Mouse (Mus musculus) heart, embryonic 16.5 days (tissue): ENCODE measurements around the gene Cuedc1. TPM values are rescaled to one million over a fixed set of nuclear protein-coding genes. Genes with fewer than 3 reads are reported as not detected.

Source experiments
- ATAC-seq: fragments of 200-750 bp; cut with Nextera tagmentation; replicated peaks from 2 replicates; pipeline ENCODE4 v1.8.0; 2017; ENCODE audit warnings: moderate number of reproducible peaks; ENCODE audit not compliant: insufficient read depth, low FRiP score; ENCODE audit errors: extremely low read depth
- H3K27ac ChIP-seq: fragments of 300-500 bp; sonication (generic); 2 replicates; pipeline ENCODE4 v1.5.1; 2014; ENCODE audit warnings: mild to moderate bottlenecking, low read length, control low read depth, moderate library complexity
- H3K27me3 ChIP-seq: fragments of 300-500 bp; sonication (generic); 2 replicates; pipeline ENCODE4 v1.6.1; 2014; ENCODE audit warnings: low read length, mixed read lengths; ENCODE audit not compliant: control insufficient read depth, insufficient read depth
- H3K36me3 ChIP-seq: fragments of 300-500 bp; sonication (generic); 2 replicates; pipeline ENCODE4 v1.6.1; 2014; ENCODE audit not compliant: control insufficient read depth, insufficient read depth
- H3K4me1 ChIP-seq: fragments of 300-500 bp; sonication (generic); 2 replicates; pipeline ENCODE4 v1.6.1; 2014; ENCODE audit warnings: low read length, mixed read lengths; ENCODE audit not compliant: control insufficient read depth, insufficient read depth
- H3K4me2 ChIP-seq: fragments of 300-500 bp; sonication (generic); 2 replicates; pipeline ENCODE4 v1.6.1; 2014; ENCODE audit warnings: low read depth, mild to moderate bottlenecking, control low read depth, low read length
- H3K4me3 ChIP-seq: fragments of 300-500 bp; sonication (generic); 2 replicates; pipeline ENCODE4 v1.5.1; 2014; ENCODE audit warnings: mild to moderate bottlenecking, control low read depth, low read length
- H3K9ac ChIP-seq: fragments of 300-500 bp; sonication (generic); 2 replicates; pipeline ENCODE4 v1.6.1; 2014; ENCODE audit warnings: low read length, control low read depth
- H3K9me3 ChIP-seq: fragments of 300-500 bp; sonication (generic); replicated peaks from 2 replicates; pipeline ENCODE4 v1.6.1; 2016; ENCODE audit warnings: low read length; ENCODE audit not compliant: control insufficient read depth
- WGBS: fragments of 180-500 bp; shearing (Covaris S2); extraction: QIAGEN DNeasy Blood & Tissue Kit; methylation state at CpG from one replicate; pipeline ENCODE4 v1.1.7; 2014; 5-methylcytosine and 5-hydroxymethylcytosine counted together
- polyA plus RNA-seq: library from polyadenylated mRNA; unstranded; fragments of >200 nt; fragmentation: Nextera tagmentation; extraction: Ambion mirVana; gene quantifications from 2 replicates; pipeline ENCODE4 v1.2.1, GENCODE M21; 2015

Gene Cuedc1
- polyA plus RNA-seq, 1 experiment from 2014 or later, result 15.2 TPM

- Histone ChIP-seq H3K9ac (peak overlapping the region; percentile 68), H3K36me3 (peaks cover 6% of the 10 kb centered on the region; the same call in 1 of the 2 replicates), H3K4me1 (peaks cover 25% of the 10 kb centered on the region), H3K27me3 (no peaks in the 10 kb centered on the region), H3K4me3 (no peak overlapping the region; the same call in 1 of the 2 replicates), H3K9me3 (no peaks in the 10 kb centered on the region), H3K4me2 (peak overlapping the region; percentile 46), H3K27ac (peak overlapping the region; percentile 97)
- ATAC-seq, result peak; percentile 33
- 8% methylated on average over 6 of the region's 6 CpGs for WGBS
These were observed 82.7 kb downstream of the Cuedc1 start for GRCm38 (mm10) chr11:88180467-88180958.

- Histone ChIP-seq H3K4me2 (peak overlapping the region; percentile 46), H3K27ac (peak overlapping the region; percentile 97), H3K27me3 (no peaks in the 10 kb centered on the region), H3K36me3 (peaks cover 6% of the 10 kb centered on the region; the same call in 1 of the 2 replicates), H3K4me1 (peaks cover 25% of the 10 kb centered on the region), H3K4me3 (no peak overlapping the region; the same call in 1 of the 2 replicates), H3K9ac (peak overlapping the region; percentile 68), H3K9me3 (no peaks in the 10 kb centered on the region)
- WGBS, result 5% methylated on average over 16 of the region's 16 CpGs
- ATAC-seq, result peak; percentile 89
These were observed 83.2 kb downstream of the Cuedc1 start for GRCm38 (mm10) chr11:88180959-88181619.

- Histone ChIP-seq H3K36me3 (peaks cover 6% of the 10 kb centered on the region; the same call in 1 of the 2 replicates), H3K9me3 (no peaks in the 10 kb centered on the region), H3K9ac (no peak overlapping the region), H3K4me3 (no peak overlapping the region), H3K4me1 (peaks cover 38% of the 10 kb centered on the region), H3K27ac (no peak overlapping the region), H3K27me3 (no peaks in the 10 kb centered on the region), H3K4me2 (no peak overlapping the region)
- 77% methylated on average over 17 of the region's 17 CpGs for WGBS
- no peak for ATAC-seq
These were observed 86.8 kb downstream of the Cuedc1 start for GRCm38 (mm10) chr11:88184632-88185180.

- Histone ChIP-seq H3K9ac (no peak overlapping the region; the same call in 1 of the 2 replicates), H3K27ac (peak overlapping the region; percentile 82; the same call in 1 of the 2 replicates)
These were observed 88.5 kb downstream of the Cuedc1 start for GRCm38 (mm10) chr11:88186078-88186946.

GRCm38 (mm10) chr11:88186947-88187243 is 89.0 kb downstream of the Cuedc1 start:
- no peaks in the 10 kb centered on the region for H3K9me3 ChIP-seq
- peak overlapping the region; percentile 61; the same call in 1 of the 2 replicates for H3K4me2 ChIP-seq
- H3K27ac ChIP-seq, result peak overlapping the region; percentile 82
- H3K9ac ChIP-seq, result peak overlapping the region; percentile 70
- H3K36me3 ChIP-seq, result peaks cover 6% of the 10 kb centered on the region; the same call in 1 of the 2 replicates
- WGBS, result 51% methylated on average over 2 of the region's 2 CpGs
- peaks cover 18% of the 10 kb centered on the region for H3K4me1 ChIP-seq
- H3K4me3 ChIP-seq, result no peak overlapping the region
- ATAC-seq, result no peak
- H3K27me3 ChIP-seq, result peaks cover 4% of the 10 kb centered on the region; the same call in 1 of the 2 replicates

More at GRCm38 (mm10) chr11:88186078-88186946, 88.5 kb downstream of the Cuedc1 start:
- peaks cover 24% of the 10 kb centered on the region for H3K4me1 ChIP-seq
- H3K27me3 ChIP-seq, result peaks cover 4% of the 10 kb centered on the region; the same call in 1 of the 2 replicates
- WGBS, result 87% methylated on average over 14 of the region's 14 CpGs
- H3K4me3 ChIP-seq, result no peak overlapping the region
- no peak for ATAC-seq
- H3K36me3 ChIP-seq, result peaks cover 6% of the 10 kb centered on the region; the same call in 1 of the 2 replicates
- no peaks in the 10 kb centered on the region for H3K9me3 ChIP-seq
- no peak overlapping the region for H3K4me2 ChIP-seq

- peaks cover 6% of the 10 kb centered on the region; the same call in 1 of the 2 replicates for H3K36me3 ChIP-seq
- ATAC-seq, result peak; percentile 90
- H3K4me3 ChIP-seq, result peak overlapping the region; percentile 33
- H3K27me3 ChIP-seq, result peaks cover 8% of the 10 kb centered on the region; the same call in 1 of the 2 replicates
- peaks cover 16% of the 10 kb centered on the region for H3K4me1 ChIP-seq
- no peaks in the 10 kb centered on the region for H3K9me3 ChIP-seq
- peak overlapping the region; percentile 82 for H3K27ac ChIP-seq
- H3K4me2 ChIP-seq, result peak overlapping the region; percentile 61
- peak overlapping the region; percentile 70 for H3K9ac ChIP-seq
- 9% methylated on average over 25 of the region's 25 CpGs for WGBS
These were observed 89.7 kb downstream of the Cuedc1 start for GRCm38 (mm10) chr11:88187417-88188133.

GRCm38 (mm10) chr11:88188216-88188615 is 90.4 kb downstream of the Cuedc1 start:
- ATAC-seq, result no peak
- peaks cover 10% of the 10 kb centered on the region; the same call in 1 of the 2 replicates for H3K27me3 ChIP-seq
- H3K36me3 ChIP-seq, result peaks cover 4% of the 10 kb centered on the region; the same call in 1 of the 2 replicates
- H3K9ac ChIP-seq, result peak overlapping the region; percentile 70; the same call in 1 of the 2 replicates
- no peaks in the 10 kb centered on the region for H3K9me3 ChIP-seq
- H3K4me2 ChIP-seq, result peak overlapping the region; percentile 61
- 59% methylated on average over 8 of the region's 8 CpGs for WGBS
- no peak overlapping the region for H3K4me3 ChIP-seq
- peaks cover 21% of the 10 kb centered on the region for H3K4me1 ChIP-seq
- peak overlapping the region; percentile 64 for H3K27ac ChIP-seq

- no peak for ATAC-seq
- 94% methylated on average over 7 of the region's 7 CpGs for WGBS
These were observed 90.8 kb downstream of the Cuedc1 start for GRCm38 (mm10) chr11:88188635-88189034.

More at GRCm38 (mm10) chr11:88188635-88189034, 90.8 kb downstream of the Cuedc1 start:
- Histone ChIP-seq H3K36me3 (peaks cover under 1% of the 10 kb centered on the region; the same call in 1 of the 2 replicates), H3K9ac (no peak overlapping the region), H3K4me3 (no peak overlapping the region), H3K27ac (no peak overlapping the region), H3K27me3 (peaks cover 13% of the 10 kb centered on the region; the same call in 1 of the 2 replicates), H3K4me1 (peaks cover 25% of the 10 kb centered on the region), H3K9me3 (no peaks in the 10 kb centered on the region), H3K4me2 (no peak overlapping the region)
